Mouse (Mus musculus): Measurements from ENCODE around the gene Borcs7. TPM values are rescaled to one million over a fixed set of nuclear protein-coding genes. Genes with fewer than 3 reads are reported as not detected.
A peak's percentile ranks its signal among the peaks of the same experiment; 100 is the strongest.

Borcs7 gene
- 6.6 and 7.1 TPM in 2 replicates for polyA plus RNA-seq (2015; fragmentation: Nextera tagmentation; extraction: Ambion mirVana)

GRCm38 (mm10) chr19:46689460-46690372 is at the start of gene Borcs7:
Borcs7 (plus strand) TSS chr19:46689906.
- Histone ChIP-seq H3K4me1 (replicated peaks) (peaks cover 16% of the 10 kb centered on the region), H3K9ac (peak within 1 kb of the TSS; percentile 71), H3K27ac (peak within 1 kb of the TSS; percentile 11; the same call in 1 of the 2 replicates), H3K9me3 (replicated peaks) (no peaks in the 10 kb centered on the region), H3K4me2 (peak within 1 kb of the TSS; percentile 65), H3K27me3 (no peaks in the 10 kb centered on the region), H3K36me3 (no peaks in the 10 kb centered on the region), H3K4me3 (replicated peaks) (peak within 1 kb of the TSS; percentile 69)
- DNase-seq (peak; percentile 78), ATAC-seq (ENCODE audit: low read depth) (peak; percentile 93)
- WGBS (ENCODE audit: insufficient replicate concordance) = 2% methylated on average over 44 of the region's 44 CpGs

- Histone ChIP-seq H3K9me3 (replicated peaks) (no peaks in the 10 kb centered on the region), H3K4me1 (replicated peaks) (peaks cover 98% of the 10 kb centered on the region), H3K4me3 (replicated peaks) (no peak overlapping the region), H3K9ac (no peak overlapping the region), H3K27me3 (no peaks in the 10 kb centered on the region), H3K27ac (0 out of 2 replicates have a peak overlapping the region, but pooled peaks have one; percentile 23), H3K36me3 (peaks cover 45% of the 10 kb centered on the region), H3K4me2 (no peak overlapping the region)
- 73% methylated on average over 8 of the region's 8 CpGs for WGBS (ENCODE audit: insufficient replicate concordance)
- DNase-seq (no peak), ATAC-seq (ENCODE audit: low read depth) (no peak)
These were observed 48.9 kb upstream of the Borcs7 start for GRCm38 (mm10) chr19:46640780-46641179.

- ATAC-seq (ENCODE audit: low read depth) (no peak), DNase-seq (no peak)
- Histone ChIP-seq H3K27ac (peak overlapping the region; percentile 50), H3K4me1 (replicated peaks) (peaks cover 98% of the 10 kb centered on the region), H3K4me3 (replicated peaks) (no peak overlapping the region), H3K4me2 (no peak overlapping the region), H3K27me3 (no peaks in the 10 kb centered on the region), H3K9ac (peak overlapping the region; percentile 7; the same call in 1 of the 2 replicates), H3K36me3 (peaks cover 53% of the 10 kb centered on the region), H3K9me3 (replicated peaks) (no peaks in the 10 kb centered on the region)
- WGBS (ENCODE audit: insufficient replicate concordance) = 60% methylated on average over 19 of the region's 19 CpGs
These were observed 48.2 kb upstream of the Borcs7 start for GRCm38 (mm10) chr19:46641420-46642085.

- WGBS (ENCODE audit: insufficient replicate concordance) = 81% methylated on average over 22 of the region's 22 CpGs
- DNase-seq (no peak), ATAC-seq (ENCODE audit: low read depth) (no peak)
- no peaks in the 10 kb centered on the region for H3K27me3 ChIP-seq
- peaks cover 93% of the 10 kb centered on the region for H3K4me1 ChIP-seq (replicated peaks)
- H3K4me2 ChIP-seq = no peak overlapping the region
- H3K4me3 ChIP-seq (replicated peaks) = no peak overlapping the region
- H3K36me3 ChIP-seq = peaks cover 55% of the 10 kb centered on the region
- H3K9ac ChIP-seq = no peak overlapping the region
- H3K9me3 ChIP-seq (replicated peaks) = no peaks in the 10 kb centered on the region
- H3K27ac ChIP-seq = peak overlapping the region; percentile 50
These were observed 47.5 kb upstream of the Borcs7 start for GRCm38 (mm10) chr19:46642136-46642753.

- no peak overlapping the region for H3K4me3 ChIP-seq (replicated peaks)
- WGBS (ENCODE audit: insufficient replicate concordance) = 73% methylated on average over 5 of the region's 5 CpGs
- H3K36me3 ChIP-seq = peaks cover 48% of the 10 kb centered on the region
- peaks cover 88% of the 10 kb centered on the region for H3K4me1 ChIP-seq (replicated peaks)
- H3K27me3 ChIP-seq = no peaks in the 10 kb centered on the region
- no peak for DNase-seq
- no peak overlapping the region for H3K27ac ChIP-seq
- no peak for ATAC-seq (ENCODE audit: low read depth)
- no peak overlapping the region for H3K4me2 ChIP-seq
- no peaks in the 10 kb centered on the region for H3K9me3 ChIP-seq (replicated peaks)
- H3K9ac ChIP-seq = no peak overlapping the region
These were observed 46.5 kb upstream of the Borcs7 start for GRCm38 (mm10) chr19:46643236-46643635.

GRCm38 (mm10) chr19:46644343-46644792 is 45.3 kb upstream of the Borcs7 start:
- Histone ChIP-seq H3K27ac (0 out of 2 replicates have a peak overlapping the region, but pooled peaks have one; percentile 57), H3K36me3 (peaks cover 49% of the 10 kb centered on the region), H3K4me3 (replicated peaks) (no peak overlapping the region), H3K27me3 (no peaks in the 10 kb centered on the region), H3K4me2 (no peak overlapping the region), H3K9me3 (replicated peaks) (no peaks in the 10 kb centered on the region), H3K4me1 (replicated peaks) (peaks cover 81% of the 10 kb centered on the region), H3K9ac (no peak overlapping the region)
- ATAC-seq (ENCODE audit: low read depth) (0 out of 2 replicates have a peak, but pooled peaks have one; percentile 16), DNase-seq (no peak)
- WGBS (ENCODE audit: insufficient replicate concordance) = 82% methylated on average over 10 of the region's 10 CpGs

GRCm38 (mm10) chr19:46644793-46645602 is 44.7 kb upstream of the Borcs7 start:
- WGBS (ENCODE audit: insufficient replicate concordance) = 67% methylated on average over 12 of the region's 12 CpGs
- DNase-seq = no peak
- Histone ChIP-seq H3K27me3 (no peaks in the 10 kb centered on the region), H3K9ac (no peak overlapping the region), H3K9me3 (replicated peaks) (no peaks in the 10 kb centered on the region), H3K27ac (peak overlapping the region; percentile 57), H3K36me3 (peaks cover 44% of the 10 kb centered on the region), H3K4me2 (no peak overlapping the region), H3K4me1 (replicated peaks) (peaks cover 75% of the 10 kb centered on the region), H3K4me3 (replicated peaks) (no peak overlapping the region)
- 0 out of 2 replicates have a peak, but pooled peaks have one; percentile 21 for ATAC-seq (ENCODE audit: low read depth)

GRCm38 (mm10) chr19:46646041-46646481 is 43.6 kb upstream of the Borcs7 start:
- ATAC-seq (ENCODE audit: low read depth) = no peak
- Histone ChIP-seq H3K9ac (no peak overlapping the region), H3K4me1 (replicated peaks) (peaks cover 66% of the 10 kb centered on the region)

GRCm38 (mm10) chr19:46647254-46647653 is 42.5 kb upstream of the Borcs7 start:
- H3K36me3 ChIP-seq = peaks cover 41% of the 10 kb centered on the region
- no peak overlapping the region for H3K9ac ChIP-seq
- H3K4me3 ChIP-seq (replicated peaks) = no peak overlapping the region
- H3K27ac ChIP-seq = no peak overlapping the region
- peaks cover 54% of the 10 kb centered on the region for H3K4me1 ChIP-seq (replicated peaks)
- H3K9me3 ChIP-seq (replicated peaks) = no peaks in the 10 kb centered on the region
- H3K4me2 ChIP-seq = no peak overlapping the region
- H3K27me3 ChIP-seq = no peaks in the 10 kb centered on the region
- WGBS (ENCODE audit: insufficient replicate concordance) = 69% methylated on average over 3 of the region's 3 CpGs
- DNase-seq (no peak), ATAC-seq (ENCODE audit: low read depth) (no peak)

More at GRCm38 (mm10) chr19:46646041-46646481, 43.6 kb upstream of the Borcs7 start:
- Histone ChIP-seq H3K27me3 (no peaks in the 10 kb centered on the region), H3K36me3 (peaks cover 37% of the 10 kb centered on the region), H3K4me2 (no peak overlapping the region), H3K27ac (peak overlapping the region; percentile 57; the same call in 1 of the 2 replicates), H3K4me3 (replicated peaks) (no peak overlapping the region), H3K9me3 (replicated peaks) (no peaks in the 10 kb centered on the region)
- 82% methylated on average over 12 of the region's 12 CpGs for WGBS (ENCODE audit: insufficient replicate concordance)
- no peak for DNase-seq

- Histone ChIP-seq H3K27me3 (no peaks in the 10 kb centered on the region), H3K4me1 (replicated peaks) (peaks cover 48% of the 10 kb centered on the region), H3K36me3 (peaks cover 46% of the 10 kb centered on the region), H3K4me3 (replicated peaks) (no peak overlapping the region), H3K9ac (no peak overlapping the region), H3K27ac (no peak overlapping the region), H3K9me3 (replicated peaks) (no peaks in the 10 kb centered on the region), H3K4me2 (no peak overlapping the region)
- DNase-seq = no peak
- 64% methylated on average over 8 of the region's 8 CpGs for WGBS (ENCODE audit: insufficient replicate concordance)
- no peak for ATAC-seq (ENCODE audit: low read depth)
These were observed 41.9 kb upstream of the Borcs7 start for GRCm38 (mm10) chr19:46647850-46648249.

All from liver, embryonic 13.5 days (tissue).